Mouse (Mus musculus): Measurements from ENCODE around the gene Poc1a. TPM values are rescaled to one million over a fixed set of nuclear protein-coding genes. Genes with fewer than 3 reads are reported as not detected.

The Poc1a gene
- polyA plus RNA-seq, 1 experiment, result 6.1 TPM

- Histone ChIP-seq H3K36me3 (ENCODE audit: control insufficient read depth, insufficient read depth, low read length) (peaks cover 13% of the 10 kb centered on the region), H3K27me3 (replicated peaks; ENCODE audit: control insufficient read depth, insufficient read depth, low read length) (no peaks in the 10 kb centered on the region), H3K4me1 (ENCODE audit: control insufficient read depth, insufficient read depth, low read length) (peaks cover 25% of the 10 kb centered on the region), H3K27ac (ENCODE audit: insufficient read depth, low read depth, low read length) (peak overlapping the region; percentile 70), H3K4me3 (ENCODE audit: insufficient read depth, low read depth, low read length) (no peak overlapping the region)
- WGBS, result 76% methylated on average over 23 of the region's 23 CpGs
- TF ChIP-seq POLR2A (IDR thresholded peaks at IDR 0.05; ENCODE audit: low read depth, low read length) (peak; percentile 15), CTCF (conservative IDR thresholded peaks at IDR 0.05; ENCODE audit: insufficient read depth, insufficient read length, low read depth, low read length) (no peak)
- DNase-seq, result peak; percentile 90
These were observed 44.6 kb upstream of the Poc1a start for GRCm38 (mm10) chr9:106236156-106236817.

GRCm38 (mm10) chr9:106236818-106237211 lies 44.0 kb upstream of the Poc1a start:
- no peaks in the 10 kb centered on the region for H3K27me3 ChIP-seq (replicated peaks; ENCODE audit: control insufficient read depth, insufficient read depth, low read length)

GRCm38 (mm10) chr9:106237401-106237800 lies 43.5 kb upstream of the Poc1a start:
- WGBS, result 46% methylated on average over 8 of the region's 8 CpGs
- Histone ChIP-seq H3K4me3 (ENCODE audit: insufficient read depth, low read depth, low read length) (no peak overlapping the region), H3K36me3 (ENCODE audit: control insufficient read depth, insufficient read depth, low read length) (peaks cover 13% of the 10 kb centered on the region), H3K27ac (ENCODE audit: insufficient read depth, low read depth, low read length) (peak overlapping the region; percentile 70), H3K4me1 (ENCODE audit: control insufficient read depth, insufficient read depth, low read length) (peaks cover 32% of the 10 kb centered on the region), H3K27me3 (replicated peaks; ENCODE audit: control insufficient read depth, insufficient read depth, low read length) (no peaks in the 10 kb centered on the region)
- no peak for TF ChIP-seq CTCF (conservative IDR thresholded peaks at IDR 0.05; ENCODE audit: insufficient read depth, insufficient read length, low read depth, low read length)
- no peak for TF ChIP-seq POLR2A (IDR thresholded peaks at IDR 0.05; ENCODE audit: low read depth, low read length)
- no peak for DNase-seq

More at GRCm38 (mm10) chr9:106236818-106237211, 44.0 kb upstream of the Poc1a start:
- Histone ChIP-seq H3K4me3 (ENCODE audit: insufficient read depth, low read depth, low read length) (no peak overlapping the region), H3K36me3 (ENCODE audit: control insufficient read depth, insufficient read depth, low read length) (peaks cover 13% of the 10 kb centered on the region), H3K4me1 (ENCODE audit: control insufficient read depth, insufficient read depth, low read length) (peaks cover 27% of the 10 kb centered on the region), H3K27ac (ENCODE audit: insufficient read depth, low read depth, low read length) (peak overlapping the region; percentile 70)
- peak; percentile 80 for DNase-seq
- 45% methylated on average over 3 of the region's 3 CpGs for WGBS
- no peak for TF ChIP-seq CTCF (conservative IDR thresholded peaks at IDR 0.05; ENCODE audit: insufficient read depth, insufficient read length, low read depth, low read length)
- no peak for TF ChIP-seq POLR2A (IDR thresholded peaks at IDR 0.05; ENCODE audit: low read depth, low read length)

GRCm38 (mm10) chr9:106237878-106238277 lies 43.0 kb upstream of the Poc1a start:
- Histone ChIP-seq H3K27ac (ENCODE audit: insufficient read depth, low read depth, low read length) (peak overlapping the region; percentile 70), H3K27me3 (replicated peaks; ENCODE audit: control insufficient read depth, insufficient read depth, low read length) (no peaks in the 10 kb centered on the region), H3K4me3 (ENCODE audit: insufficient read depth, low read depth, low read length) (no peak overlapping the region), H3K4me1 (ENCODE audit: control insufficient read depth, insufficient read depth, low read length) (peaks cover 37% of the 10 kb centered on the region), H3K36me3 (ENCODE audit: control insufficient read depth, insufficient read depth, low read length) (peaks cover 13% of the 10 kb centered on the region)
- DNase-seq, result no peak
- TF ChIP-seq POLR2A (IDR thresholded peaks at IDR 0.05; ENCODE audit: low read depth, low read length) (no peak), CTCF (conservative IDR thresholded peaks at IDR 0.05; ENCODE audit: insufficient read depth, insufficient read length, low read depth, low read length) (no peak)
- 85% methylated on average over 10 of the region's 10 CpGs for WGBS

- TF ChIP-seq POLR2A (IDR thresholded peaks at IDR 0.05; ENCODE audit: low read depth, low read length) (no peak), CTCF (conservative IDR thresholded peaks at IDR 0.05; ENCODE audit: insufficient read depth, insufficient read length, low read depth, low read length) (0 out of 2 replicates have a peak, but pooled peaks have one; percentile 9)
- no peak overlapping the region for H3K27ac ChIP-seq (ENCODE audit: insufficient read depth, low read depth, low read length)
- no peaks in the 10 kb centered on the region for H3K27me3 ChIP-seq (replicated peaks; ENCODE audit: control insufficient read depth, insufficient read depth, low read length)
- 68% methylated on average over 10 of the region's 10 CpGs for WGBS
- H3K36me3 ChIP-seq (ENCODE audit: control insufficient read depth, insufficient read depth, low read length), result peaks cover 11% of the 10 kb centered on the region
- H3K4me3 ChIP-seq (ENCODE audit: insufficient read depth, low read depth, low read length), result no peak overlapping the region
- peak; percentile 91 for DNase-seq
- H3K4me1 ChIP-seq (ENCODE audit: control insufficient read depth, insufficient read depth, low read length), result peaks cover 39% of the 10 kb centered on the region
These were observed 39.2 kb upstream of the Poc1a start for GRCm38 (mm10) chr9:106241541-106242164.

- Histone ChIP-seq H3K36me3 (ENCODE audit: control insufficient read depth, insufficient read depth, low read length) (peaks cover 8% of the 10 kb centered on the region), H3K27me3 (replicated peaks; ENCODE audit: control insufficient read depth, insufficient read depth, low read length) (no peaks in the 10 kb centered on the region), H3K4me1 (ENCODE audit: control insufficient read depth, insufficient read depth, low read length) (peaks cover 31% of the 10 kb centered on the region), H3K27ac (ENCODE audit: insufficient read depth, low read depth, low read length) (no peak overlapping the region; the same call in 1 of the 2 replicates), H3K4me3 (ENCODE audit: insufficient read depth, low read depth, low read length) (no peak overlapping the region)
- TF ChIP-seq CTCF (conservative IDR thresholded peaks at IDR 0.05; ENCODE audit: insufficient read depth, insufficient read length, low read depth, low read length), result 0 out of 2 replicates have a peak, but pooled peaks have one; percentile 0
- no peak for TF ChIP-seq POLR2A (IDR thresholded peaks at IDR 0.05; ENCODE audit: low read depth, low read length)
- WGBS, result 56% methylated on average over 19 of the region's 19 CpGs
- peak; percentile 46 for DNase-seq
These were observed 37.9 kb upstream of the Poc1a start for GRCm38 (mm10) chr9:106242813-106243488.

- DNase-seq, result no peak
- Histone ChIP-seq H3K4me3 (ENCODE audit: insufficient read depth, low read depth, low read length) (no peak overlapping the region), H3K36me3 (ENCODE audit: control insufficient read depth, insufficient read depth, low read length) (no peaks in the 10 kb centered on the region), H3K4me1 (ENCODE audit: control insufficient read depth, insufficient read depth, low read length) (peaks cover 15% of the 10 kb centered on the region), H3K27ac (ENCODE audit: insufficient read depth, low read depth, low read length) (no peak overlapping the region), H3K27me3 (replicated peaks; ENCODE audit: control insufficient read depth, insufficient read depth, low read length) (no peaks in the 10 kb centered on the region)
- TF ChIP-seq POLR2A (IDR thresholded peaks at IDR 0.05; ENCODE audit: low read depth, low read length), result no peak
- TF ChIP-seq CTCF (conservative IDR thresholded peaks at IDR 0.05; ENCODE audit: insufficient read depth, insufficient read length, low read depth, low read length), result no peak
- 72% methylated on average over 11 of the region's 11 CpGs for WGBS
These were observed 31.3 kb upstream of the Poc1a start for GRCm38 (mm10) chr9:106249550-106249949.
